Mouse (Mus musculus): ENCODE measurements around the gene Twistnb.

DNA sequence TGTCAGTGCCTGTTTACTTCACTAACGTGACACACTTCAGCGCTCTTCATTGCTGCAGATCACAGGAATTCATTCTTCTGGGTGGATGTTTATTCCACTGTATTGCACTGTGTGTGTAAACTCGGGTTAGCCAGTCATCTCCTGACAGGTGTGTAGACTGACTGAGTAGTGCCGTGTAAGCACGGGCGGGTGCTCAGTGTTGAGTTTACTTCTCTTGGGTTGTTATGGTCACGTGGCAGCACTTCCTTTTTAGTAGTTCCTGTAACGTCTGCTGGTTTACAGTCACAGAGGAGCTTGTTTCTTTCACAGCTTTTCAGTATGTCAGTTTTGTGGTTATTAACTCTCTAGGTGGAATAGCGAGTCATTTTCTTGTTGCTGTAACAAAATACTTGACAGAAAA lies 4.4 kb downstream of the Twistnb start:
- TF ChIP-seq CTCF (IDR thresholded peaks at IDR 0.05; ENCODE audit: low read depth) (no peak), EP300 (IDR thresholded peaks at IDR 0.05; ENCODE audit: low read depth) (no peak)
